Mouse (Mus musculus) bone marrow, adult 2 months (tissue): ENCODE measurements around the gene Tcn2.

Experiments used
- CTCF ChIP-seq: fragments of 200-500 bp; IDR thresholded peaks from 2 replicates; pipeline ENCODE4 v1.5.1; 2011; ENCODE audit warnings: low read length, control low read depth; ENCODE audit not compliant: control insufficient read depth, insufficient read depth
- POLR2A ChIP-seq: fragments of 200-500 bp; IDR thresholded peaks from 2 replicates; pipeline ENCODE4 v1.6.1; 2011; ENCODE audit warnings: low read depth, mild to moderate bottlenecking, control low read depth, low read length, borderline replicate concordance; ENCODE audit not compliant: control insufficient read depth

GRCm38 (mm10) chr11:3905446-3905845, 26.5 kb downstream of the Tcn2 start:
- TF ChIP-seq CTCF: no peak
- TF ChIP-seq POLR2A: no peak
